Mouse (Mus musculus) gastrocnemius, postnatal 14 days (tissue): Measurements from ENCODE around the gene Cuedc2. TPM values are rescaled to one million over a fixed set of nuclear protein-coding genes. Genes with fewer than 3 reads are reported as not detected.
A peak's percentile ranks its signal among the peaks of the same experiment; 100 is the strongest.

Source experiments
- DNase-seq: peaks from one replicate; pipeline ENCODE4 v3.0.0; 2021; ENCODE audit warnings: mixed read lengths
- intact Hi-C: fragments of 180-260 bp; cut with DNase I; formaldehyde crosslinking; loops from one replicate; pipeline ENCODE4 v1.15.1; 2025; ENCODE audit warnings: low total_unique reads
- microRNA-seq, 2 experiments: library from miRNA; unstranded; fragments of <30 nt; microRNA quantifications; one replicate each; pipeline ENCODE4 v1.2.0; 2021
- total RNA-seq, 2 experiments: library from RNA; stranded (reverse); gene quantifications; 2 replicates each; pipeline ENCODE4 v1.2.3; 2021

Gene Cuedc2
- total RNA-seq, 2 experiments from 2014 or later: 68.7 to 79.0 TPM

- no peak for DNase-seq
- intact Hi-C loops: no loop called here
Measured at GRCm38 (mm10) chr19:46286926-46287325, 51.6 kb downstream of the Cuedc2 start.

DNA sequence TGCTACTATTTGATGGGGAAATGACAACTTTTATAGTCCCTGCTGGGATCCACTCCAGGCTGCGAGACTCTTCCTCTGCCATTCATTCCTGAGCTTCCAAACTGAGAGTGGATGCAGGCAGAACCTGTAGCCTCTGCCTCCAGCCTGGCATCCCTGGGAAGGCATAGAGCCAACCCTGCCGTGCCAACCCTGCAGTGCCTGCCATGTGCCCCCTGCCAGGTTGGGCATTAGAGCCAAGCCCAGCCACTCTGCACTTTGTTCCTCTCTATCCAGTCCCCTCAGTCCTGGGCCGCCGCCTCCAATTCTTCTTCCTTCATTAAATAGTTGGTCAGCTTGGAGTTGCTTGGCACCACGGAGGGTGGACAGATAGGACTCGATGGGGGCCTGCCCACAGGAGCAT lies 52.5 kb downstream of the Cuedc2 start:
- intact Hi-C loops: no loop called here
- DNase-seq: peak; percentile 27

DNA sequence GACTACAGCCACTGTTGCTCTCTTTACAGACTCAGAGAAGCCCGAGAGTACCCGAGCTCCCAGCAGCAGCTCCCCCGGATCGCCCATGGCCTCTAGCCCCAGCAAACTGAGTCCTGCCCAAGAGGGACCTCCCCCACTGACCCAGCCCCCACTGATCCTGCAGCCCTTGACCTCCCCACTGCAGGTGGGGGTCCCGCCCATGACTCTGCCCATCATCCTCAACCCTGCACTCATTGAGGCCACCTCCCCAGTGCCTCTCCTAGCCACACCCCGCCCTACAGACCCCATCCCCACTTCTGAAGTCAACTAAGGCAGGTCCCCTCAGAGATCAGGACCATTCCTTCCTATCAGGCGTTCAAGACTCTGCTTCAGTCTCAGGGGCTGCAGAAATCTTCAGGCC lies 52.9 kb downstream of the Cuedc2 start:
- no peak for DNase-seq
- intact Hi-C loops: no loop called here

GRCm38 (mm10) chr19:46284686-46285085 lies 53.8 kb downstream of the Cuedc2 start:
- intact Hi-C loops: no loop called here

DNA sequence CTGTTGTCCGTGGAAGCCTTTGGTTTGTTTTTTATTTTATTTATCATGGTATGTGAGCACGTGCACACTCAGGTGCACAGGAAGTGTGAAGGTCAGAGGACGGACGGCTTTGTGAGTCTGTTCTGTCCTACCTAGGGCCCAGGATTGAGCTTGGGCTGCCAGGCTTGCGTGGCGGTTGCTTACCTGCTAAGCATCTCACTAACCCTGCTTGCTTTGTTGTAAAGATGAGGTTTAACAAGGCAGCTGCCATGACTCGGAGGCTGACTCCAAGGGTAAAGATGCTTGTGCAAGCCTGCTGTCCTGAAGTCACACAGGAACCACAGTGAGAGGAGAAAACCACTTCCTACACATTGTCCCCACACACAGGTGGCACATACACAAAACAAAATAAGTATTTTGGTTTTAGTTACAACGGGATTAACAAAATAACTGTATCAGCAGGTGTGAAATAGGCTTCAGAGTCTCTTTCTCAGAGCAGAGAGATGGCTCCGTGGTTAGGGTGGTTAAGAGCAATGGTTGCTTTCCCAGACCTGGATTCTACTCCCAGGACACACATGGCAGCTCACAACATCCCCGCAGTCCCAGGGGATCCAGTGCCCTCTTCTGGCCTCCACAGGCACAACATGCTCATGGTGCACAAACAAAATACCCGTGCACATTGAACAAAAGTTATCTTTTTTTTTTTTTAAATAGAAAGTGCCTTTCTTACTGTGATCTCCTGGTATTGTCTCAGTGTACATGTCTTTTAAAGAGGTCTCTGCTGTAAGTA lies 56.2 kb downstream of the Cuedc2 start:
- intact Hi-C loops: no loop called here
- DNase-seq: no peak

More at GRCm38 (mm10) chr19:46284686-46285085, 53.8 kb downstream of the Cuedc2 start:
- DNase-seq: no peak

Small RNAs within 50 kb of the gene (microRNA-seq; reads per million reads assigned to microRNA genes)
- gene Mir146b: 0 to 1.5 reads per million in 2 experiments

Other genes with a start within 250 kb of the Cuedc2 start
- not detected for gene Elovl3, start 206.8 kb downstream of the Cuedc2 start, total RNA-seq
- 10 to 100 TPM; 12.9 to 21.9 TPM for gene Pitx3, start 190.4 kb downstream of the Cuedc2 start, total RNA-seq
- 10 to 100 TPM; 45.0 to 47.8 TPM for gene Gbf1, start 186.2 kb downstream of the Cuedc2 start, total RNA-seq
- 10 to 100 TPM in 1 of 2 experiments, 1 to 10 TPM in 1; 9.6 to 10.4 TPM for gene Nfkb2, start 34.4 kb downstream of the Cuedc2 start, total RNA-seq
- gene Psd, start 11.5 kb downstream of the Cuedc2 start, total RNA-seq: 1 to 10 TPM; 1.4 to 1.9 TPM
- 1 to 10 TPM; 2.4 to 2.8 TPM for gene Fbxl15, start 10.5 kb downstream of the Cuedc2 start, total RNA-seq
- 1 to 10 TPM; 1.1 TPM for gene Mfsd13a, start 2.4 kb upstream of the Cuedc2 start, total RNA-seq
- under 1 TPM; 0.16 to 0.39 TPM for gene 2310034G01Rik, start 11.6 kb upstream of the Cuedc2 start, total RNA-seq
- 10 to 100 TPM; 58.6 to 62.7 TPM for gene Actr1a, start 57.0 kb upstream of the Cuedc2 start, total RNA-seq
- 1 to 10 TPM; 7.6 to 9.1 TPM for gene Sufu, start 58.2 kb upstream of the Cuedc2 start, total RNA-seq
- gene Trim8, start 163.0 kb upstream of the Cuedc2 start, total RNA-seq: 10 to 100 TPM; 20.1 to 23.1 TPM
- 10 to 100 TPM; 47.1 to 56.5 TPM for gene Arl3, start 234.5 kb upstream of the Cuedc2 start, total RNA-seq
- 1 to 10 TPM; 2.8 to 3.4 TPM for gene Sfxn2, start 234.7 kb upstream of the Cuedc2 start, total RNA-seq